Mouse (Mus musculus) CH12F3 (cell line): ENCODE data around the gene Ccdc126.
"Not testable (repeated sequence)": the region's sequence is repeated elsewhere in the genome, so short reads cannot be mapped to it uniquely, and the experiment has no call there.

Experiments used
- in situ Hi-C: fragments of 300-500 bp; cut with MboI; formaldehyde crosslinking; loops from 2 replicates; pipeline ENCODE4 v1.14.3; 2020; ENCODE audit warnings: low sequenced_read_pairs

Ccdc126 gene

DNA sequence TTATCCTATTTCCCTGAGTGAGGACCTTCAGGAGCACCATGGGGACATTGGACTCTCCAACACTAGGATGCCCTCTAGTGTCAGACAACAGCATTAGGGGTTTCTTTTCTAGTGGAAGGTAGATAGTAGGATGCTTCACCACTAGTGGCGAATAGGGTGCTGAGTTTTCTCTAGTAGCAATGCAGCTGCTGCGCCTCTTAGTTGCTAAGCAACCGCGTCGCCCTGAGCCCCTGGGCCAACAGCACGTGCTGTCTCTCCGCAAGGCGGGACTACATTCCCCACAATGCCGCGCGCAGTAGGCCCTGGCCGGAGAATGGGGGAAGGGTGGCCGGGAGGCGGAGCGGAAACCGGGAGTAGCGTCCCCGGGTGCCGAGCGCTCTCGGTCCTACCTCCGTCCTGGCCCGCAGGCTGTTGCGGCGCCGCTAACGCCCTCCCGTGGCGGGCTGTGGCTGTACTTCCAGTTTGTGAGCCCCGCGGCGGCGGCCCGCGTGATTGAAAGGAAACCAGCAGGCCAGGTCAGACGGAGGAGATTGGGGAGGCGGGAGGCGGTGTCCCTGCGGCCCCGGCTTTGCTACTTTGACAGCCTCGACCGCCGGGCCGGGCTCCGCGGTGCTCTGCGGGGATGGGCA is at the start of gene Ccdc126:
Ccdc126 (plus strand) TSS at position 309 of the 629 bp plus-strand sequence.
- in situ Hi-C loops: no loop called here

DNA sequence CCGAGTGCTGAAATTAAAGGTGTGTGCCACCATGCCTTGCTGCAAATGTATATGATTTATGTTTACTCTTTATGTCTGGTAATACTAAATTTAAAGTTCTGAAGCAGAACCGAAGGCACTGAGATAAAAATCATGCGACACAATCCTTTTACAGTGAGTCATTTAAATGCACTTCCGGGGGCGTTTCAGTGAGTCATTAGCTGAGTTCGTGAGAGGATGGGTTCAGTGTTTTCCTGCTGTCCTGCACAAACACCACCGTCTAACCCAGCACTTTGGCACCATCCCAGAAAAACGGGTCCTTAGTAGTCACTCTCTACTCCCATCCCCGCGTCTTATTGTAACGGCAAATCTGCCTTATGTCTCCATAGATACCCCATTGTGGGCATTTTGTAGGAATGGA is 49.2 kb upstream of the Ccdc126 start:
- in situ Hi-C loops: no loop called here

GRCm38 (mm10) chr6:49271815-49272214 is 47.3 kb upstream of the Ccdc126 start:
- in situ Hi-C loops: no loop called here

GRCm38 (mm10) chr6:49272863-49273262 is 46.2 kb upstream of the Ccdc126 start:
- in situ Hi-C loops: no loop called here

DNA sequence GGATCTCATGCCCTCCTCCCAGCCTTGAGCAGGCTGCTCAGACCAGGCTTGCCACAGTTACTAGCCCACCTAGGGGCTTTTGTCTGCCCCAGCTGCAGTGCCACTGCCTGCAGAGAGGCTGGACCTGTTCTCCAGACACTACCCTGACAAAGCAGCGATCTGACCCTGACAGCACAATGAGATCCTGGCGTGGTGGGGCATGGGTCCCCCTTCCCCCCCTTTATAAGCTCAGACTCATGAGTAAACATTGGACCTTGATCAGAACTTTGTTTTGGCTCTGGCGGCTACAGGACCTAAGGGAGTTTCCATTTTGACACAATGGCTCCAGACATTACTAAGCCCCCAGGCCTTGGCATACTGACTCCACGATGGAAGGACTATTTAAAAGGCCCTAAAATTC is 45.1 kb upstream of the Ccdc126 start:
- in situ Hi-C loops: no loop called here

- in situ Hi-C loops: no loop called here
These were observed 44.5 kb upstream of the Ccdc126 start for GRCm38 (mm10) chr6:49274416-49275091.

GRCm38 (mm10) chr6:49275296-49275695 is 43.8 kb upstream of the Ccdc126 start:
- in situ Hi-C loops: no loop called here

DNA sequence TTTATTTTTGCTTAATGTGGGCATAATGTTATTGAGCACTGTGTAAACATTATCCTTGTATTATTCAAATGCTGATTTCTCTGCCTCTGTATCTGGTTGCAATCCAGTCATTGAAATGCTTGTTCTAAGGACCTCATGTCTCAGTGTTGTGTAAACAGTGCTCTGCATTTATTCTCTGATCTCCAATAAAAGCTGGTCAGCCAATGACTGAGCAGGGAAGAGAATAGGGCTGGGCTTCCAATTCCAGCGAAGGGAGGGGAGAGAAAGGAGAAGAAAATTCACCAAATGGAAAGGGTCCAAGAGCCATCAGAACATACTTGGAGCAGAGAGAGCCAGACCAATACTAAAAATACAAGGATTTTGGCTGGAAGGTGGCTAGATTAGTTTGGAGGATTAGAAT is 38.1 kb upstream of the Ccdc126 start:
- in situ Hi-C loops: no loop called here

DNA sequence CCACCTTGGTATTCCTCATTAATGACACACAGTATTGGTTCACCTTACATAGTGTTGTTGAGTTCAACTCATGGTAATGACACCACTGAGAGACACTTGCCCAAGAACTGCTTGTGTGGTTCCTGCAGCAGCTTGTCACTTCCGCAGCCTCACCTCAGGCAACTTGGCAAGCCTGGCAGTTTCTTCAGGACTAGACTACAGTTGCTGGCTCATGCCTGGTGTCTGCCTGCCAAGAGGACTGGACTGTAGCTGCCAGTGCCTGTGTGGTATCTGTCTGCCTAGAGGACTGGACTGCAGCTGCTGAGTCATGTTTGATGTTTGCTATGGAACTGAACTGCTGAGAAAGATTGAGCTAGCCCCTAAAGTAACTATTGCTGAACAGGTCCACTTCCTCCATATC is 37.0 kb upstream of the Ccdc126 start:
- in situ Hi-C loops: no loop called here

GRCm38 (mm10) chr6:49298286-49298685 is 20.8 kb upstream of the Ccdc126 start:
- in situ Hi-C loops: no loop called here

GRCm38 (mm10) chr6:49314821-49315220 is 4.3 kb upstream of the Ccdc126 start:
- in situ Hi-C loops: not testable (repeated sequence)

- in situ Hi-C loops: no loop called here
These were observed 681 bp downstream of the Ccdc126 start for GRCm38 (mm10) chr6:49319595-49320315.

DNA sequence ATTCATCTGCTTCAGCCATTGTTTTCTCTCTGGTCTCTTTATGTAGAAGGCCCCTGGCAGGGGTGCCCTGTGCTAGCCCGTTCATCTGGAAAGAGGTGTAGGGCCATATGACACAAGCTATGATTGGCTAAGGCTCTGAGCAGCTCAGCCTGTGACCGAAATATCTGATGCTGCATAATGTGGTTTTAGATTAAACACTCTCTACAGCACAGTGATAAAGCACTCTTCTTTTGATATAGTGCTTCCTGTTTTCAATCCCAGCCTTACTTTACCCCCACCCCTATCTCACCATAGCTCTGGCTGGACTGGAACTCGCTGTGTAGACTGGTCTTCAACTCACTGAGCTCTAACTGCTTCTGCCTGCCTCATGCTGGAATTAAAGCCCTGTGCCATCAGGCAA is 2.3 kb downstream of the Ccdc126 start:
- in situ Hi-C loops: no loop called here

GRCm38 (mm10) chr6:49322056-49322455 is 3.0 kb downstream of the Ccdc126 start:
- in situ Hi-C loops: no loop called here

GRCm38 (mm10) chr6:49322986-49323385 is 3.9 kb downstream of the Ccdc126 start:
- in situ Hi-C loops: no loop called here

DNA sequence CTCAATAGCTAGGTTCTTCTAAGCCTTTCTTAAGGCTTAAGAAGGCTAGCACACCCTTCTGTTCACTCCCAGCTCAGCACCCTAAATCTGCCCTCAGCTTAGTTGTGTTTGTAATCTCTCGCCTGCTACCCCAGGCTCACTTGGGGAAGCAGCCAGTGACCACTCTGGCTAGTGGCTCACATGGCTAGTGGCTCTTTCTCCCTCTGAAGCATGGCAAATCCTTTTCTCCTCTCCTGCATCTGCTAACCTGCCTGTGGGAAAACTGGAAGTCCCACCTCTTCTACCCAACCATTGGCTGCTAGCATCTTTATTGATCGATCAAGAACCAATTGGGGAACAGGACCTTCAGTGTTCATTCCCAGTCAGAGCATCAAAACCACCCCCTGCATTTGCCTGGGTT is 5.5 kb downstream of the Ccdc126 start:
- in situ Hi-C loops: no loop called here

- in situ Hi-C loops: no loop called here
These were observed 6.2 kb downstream of the Ccdc126 start for GRCm38 (mm10) chr6:49325294-49325693.

GRCm38 (mm10) chr6:49326846-49327245 is 7.8 kb downstream of the Ccdc126 start:
- in situ Hi-C loops: no loop called here

GRCm38 (mm10) chr6:49331369-49332059 is 12.4 kb downstream of the Ccdc126 start:
- in situ Hi-C loops: no loop called here

DNA sequence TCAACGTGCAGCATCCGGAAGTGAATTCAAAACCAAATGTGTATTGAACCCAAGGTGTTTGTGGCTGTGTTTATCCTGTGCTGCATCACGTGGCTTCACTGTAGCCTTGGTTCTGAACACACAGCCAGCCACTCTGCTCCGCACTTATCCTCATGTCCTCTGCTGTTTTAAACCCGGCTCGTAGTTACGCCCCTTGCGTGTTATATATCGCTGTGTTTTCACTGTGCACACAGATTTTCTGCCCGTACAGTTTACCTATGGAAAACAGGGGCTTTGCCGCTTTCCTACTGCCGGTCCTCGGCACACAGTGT is 12.9 kb downstream of the Ccdc126 start:
- in situ Hi-C loops: no loop called here

DNA sequence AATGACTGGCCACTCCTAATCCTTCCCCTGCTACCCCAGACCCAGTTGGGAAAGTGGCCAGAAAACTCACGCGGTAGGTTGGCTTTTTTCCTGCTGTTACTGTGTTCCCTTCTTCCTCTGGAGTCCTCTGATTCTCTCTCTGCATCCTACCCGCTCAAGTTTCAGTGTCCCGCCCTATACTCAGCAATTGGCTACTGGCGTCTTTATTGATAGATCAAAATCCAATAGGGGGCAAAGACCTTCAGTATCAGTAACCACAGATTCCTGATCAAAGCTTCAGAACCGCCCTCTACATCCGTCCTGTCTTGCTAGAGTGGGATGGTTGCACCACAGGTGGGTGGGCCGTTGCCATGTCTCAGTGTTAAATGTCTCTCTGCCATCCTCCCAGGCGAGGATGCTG is 19.5 kb downstream of the Ccdc126 start:
- in situ Hi-C loops: no loop called here

DNA sequence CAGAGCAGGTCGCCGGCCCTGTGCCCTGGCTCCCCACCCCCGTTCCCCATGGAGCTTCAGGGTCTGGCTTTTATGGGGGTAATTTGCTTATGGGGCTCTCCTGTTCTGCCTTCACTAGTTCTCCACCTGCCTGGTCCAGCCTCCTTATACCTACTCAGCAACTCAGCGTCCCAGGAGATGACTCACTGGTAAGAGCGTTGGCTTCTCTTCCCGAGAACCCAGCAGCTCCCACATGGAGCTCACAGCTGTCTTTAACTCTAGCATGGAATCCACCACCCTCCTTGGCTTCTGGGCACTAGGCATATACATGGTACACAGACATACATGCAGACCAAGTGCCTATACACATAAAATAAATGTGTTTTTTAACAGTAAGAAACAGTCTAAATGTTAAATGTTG is 20.1 kb downstream of the Ccdc126 start:
- in situ Hi-C loops: no loop called here
